Mouse (Mus musculus) cerebellum, adult 11-12 months (tissue): ENCODE data around the gene Lrrc28.

Experiments used
- DNase-seq: peaks from one replicate; pipeline ENCODE4 v3.0.0; 2022

Lrrc28 gene

GRCm38 (mm10) chr7:67644833-67645680 is at the start of gene Lrrc28:
Gene Lrrc28 (minus strand): TSS chr7:67645268.
- peak; percentile 99 for DNase-seq

DNA sequence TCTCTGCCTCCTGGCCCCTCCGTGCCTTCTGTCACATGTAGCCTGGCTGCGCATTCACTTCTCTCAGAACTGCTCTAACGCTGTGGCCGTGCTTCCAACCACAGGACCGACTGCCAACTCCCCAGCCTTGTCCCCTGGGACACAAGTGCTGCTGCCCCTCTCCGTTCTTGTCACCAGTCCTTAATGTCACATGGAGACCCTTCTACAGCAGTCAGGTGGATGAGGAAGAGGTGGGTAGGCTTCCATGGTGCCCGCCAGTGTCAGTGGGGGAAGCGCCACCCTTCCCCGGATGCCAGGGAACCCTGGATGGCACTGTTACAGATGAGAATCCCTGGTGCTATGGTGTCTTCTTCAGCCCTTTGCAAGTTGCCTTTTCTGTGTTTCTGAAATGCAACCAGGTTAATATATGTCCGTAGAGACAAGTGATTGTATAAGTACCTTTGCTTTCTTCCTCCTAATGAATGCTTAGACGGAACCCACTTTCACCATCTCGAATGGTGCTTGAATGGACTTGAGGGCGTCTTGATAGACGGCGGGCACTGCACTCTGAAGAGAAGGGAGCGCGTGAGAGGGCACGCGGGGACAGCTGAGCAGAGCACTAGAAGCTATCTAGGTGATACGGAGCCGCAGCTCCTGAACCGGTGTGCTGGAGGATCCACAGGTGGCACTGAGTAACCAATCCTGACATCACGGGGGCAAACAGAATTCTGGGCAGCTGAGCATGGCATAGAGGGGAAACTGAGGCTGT is 47.9 kb upstream of the Lrrc28 start:
- no peak for DNase-seq

- no peak for DNase-seq
Measured at GRCm38 (mm10) chr7:67692141-67692540, 47.1 kb upstream of the Lrrc28 start.

GRCm38 (mm10) chr7:67691036-67691435 is 46.0 kb upstream of the Lrrc28 start:
- no peak for DNase-seq

DNA sequence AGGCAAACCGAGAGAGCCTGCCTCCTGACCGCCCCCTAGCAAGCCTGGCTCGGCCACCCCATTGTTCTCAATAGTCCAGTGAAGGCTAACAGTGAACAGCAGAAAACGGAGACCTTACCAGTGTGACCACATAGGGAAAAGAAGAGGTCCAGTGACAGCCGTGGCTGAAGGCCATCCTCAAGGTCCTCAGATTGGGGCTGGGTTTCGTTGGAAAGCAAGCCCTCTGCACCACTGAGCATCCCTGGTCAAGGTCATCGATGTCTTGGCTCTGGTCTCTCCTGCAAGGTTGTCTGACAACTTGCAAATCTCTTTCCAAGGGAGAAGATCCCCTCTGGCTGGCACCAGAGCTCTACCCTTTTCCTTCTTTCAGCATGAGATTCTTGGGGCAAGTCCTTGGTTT is 44.7 kb upstream of the Lrrc28 start:
- no peak for DNase-seq

DNA sequence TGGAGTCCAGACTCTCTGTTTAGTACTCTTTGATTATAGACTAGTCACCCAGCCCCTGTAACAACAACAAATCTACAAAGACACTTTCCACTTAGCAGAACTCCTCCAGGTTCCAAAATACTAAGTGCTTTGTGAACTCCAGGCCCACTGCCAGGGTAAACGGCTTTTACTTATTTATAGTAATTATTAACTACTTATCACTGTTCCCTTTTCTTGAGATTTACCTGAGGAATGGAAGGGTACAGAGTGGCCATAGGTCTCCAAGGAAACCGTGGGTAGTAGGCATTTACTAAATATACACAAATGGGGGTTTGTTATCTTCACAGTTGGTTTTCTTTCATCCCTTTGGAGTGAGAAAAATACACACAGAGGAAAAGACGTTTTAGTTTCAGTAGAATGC is 43.2 kb upstream of the Lrrc28 start:
- no peak for DNase-seq

GRCm38 (mm10) chr7:67686545-67686944 is 41.5 kb upstream of the Lrrc28 start:
- no peak for DNase-seq

DNA sequence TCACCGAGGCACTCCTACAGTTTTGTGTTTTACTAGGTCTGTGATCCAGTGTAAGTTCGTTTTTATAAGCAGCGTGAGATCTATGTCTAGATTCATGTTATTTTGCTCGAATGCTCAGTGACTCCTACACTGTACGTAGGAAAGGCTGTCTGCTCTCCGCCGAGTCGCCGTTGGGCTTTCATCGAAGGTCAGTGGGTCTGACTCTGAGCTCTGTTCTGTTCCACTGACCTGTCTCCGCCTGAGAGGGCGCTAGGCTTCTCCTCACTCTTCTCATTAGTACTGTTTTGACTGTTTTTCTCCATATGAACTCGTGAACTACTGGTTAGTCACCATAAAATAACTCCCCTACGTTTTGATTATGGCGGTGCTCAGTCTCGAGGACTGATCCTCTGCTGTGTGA is 37.9 kb upstream of the Lrrc28 start:
- no peak for DNase-seq

- no peak for DNase-seq
Measured at GRCm38 (mm10) chr7:67681078-67681477, 36.0 kb upstream of the Lrrc28 start.

DNA sequence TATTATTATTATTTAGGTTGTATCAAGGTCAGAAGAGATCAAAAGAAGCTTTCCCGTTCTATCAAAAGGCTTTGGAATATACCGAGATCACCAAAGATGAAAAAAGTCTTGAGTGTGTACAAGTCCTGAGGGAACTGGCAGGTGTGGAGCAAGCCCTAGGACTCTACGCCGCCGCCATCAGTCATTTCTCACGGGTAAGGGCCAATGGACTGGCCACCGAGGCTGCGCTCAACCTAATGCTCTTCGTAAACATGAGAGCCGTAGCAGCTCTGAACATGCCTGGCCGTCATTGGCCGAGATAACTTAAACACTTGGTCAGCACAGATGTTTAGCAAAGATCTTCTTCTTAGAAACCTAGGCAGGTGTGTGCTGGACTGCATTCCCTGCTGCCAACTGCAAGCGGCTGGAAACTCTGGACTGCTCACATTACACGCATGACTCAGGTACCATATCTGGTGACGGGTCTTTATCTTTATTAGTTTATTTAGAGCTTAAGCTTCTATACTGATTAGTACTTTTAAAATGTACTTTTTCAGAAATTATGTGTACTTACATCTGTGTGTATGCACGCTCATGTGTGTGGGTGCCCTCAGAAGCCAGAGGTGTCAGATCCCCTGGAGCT is 33.9 kb upstream of the Lrrc28 start:
- no peak for DNase-seq

DNA sequence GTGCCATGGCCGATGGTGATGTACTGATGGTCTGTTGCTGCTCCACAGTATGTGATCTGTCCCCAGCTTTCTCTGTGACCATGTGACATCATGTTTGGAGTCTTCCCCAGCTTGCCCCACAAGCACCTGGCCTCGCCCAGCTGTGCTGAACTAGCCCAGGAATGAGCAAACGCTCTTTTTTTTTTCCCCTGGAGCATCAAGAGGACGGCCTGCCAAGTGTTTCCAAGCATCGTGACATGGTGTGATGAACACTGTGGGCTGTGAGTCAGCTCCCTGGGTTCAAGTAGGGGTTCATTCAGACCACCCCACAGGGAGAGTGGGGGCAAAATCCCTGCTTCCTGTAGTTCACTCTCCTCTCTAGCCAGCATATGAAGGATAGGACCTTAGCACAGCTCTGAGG is 28.6 kb upstream of the Lrrc28 start:
- no peak for DNase-seq

- DNase-seq, result peak; percentile 72
Measured at GRCm38 (mm10) chr7:67672650-67673049, 27.6 kb upstream of the Lrrc28 start.

GRCm38 (mm10) chr7:67670965-67671364 is 25.9 kb upstream of the Lrrc28 start:
- DNase-seq, result no peak

DNA sequence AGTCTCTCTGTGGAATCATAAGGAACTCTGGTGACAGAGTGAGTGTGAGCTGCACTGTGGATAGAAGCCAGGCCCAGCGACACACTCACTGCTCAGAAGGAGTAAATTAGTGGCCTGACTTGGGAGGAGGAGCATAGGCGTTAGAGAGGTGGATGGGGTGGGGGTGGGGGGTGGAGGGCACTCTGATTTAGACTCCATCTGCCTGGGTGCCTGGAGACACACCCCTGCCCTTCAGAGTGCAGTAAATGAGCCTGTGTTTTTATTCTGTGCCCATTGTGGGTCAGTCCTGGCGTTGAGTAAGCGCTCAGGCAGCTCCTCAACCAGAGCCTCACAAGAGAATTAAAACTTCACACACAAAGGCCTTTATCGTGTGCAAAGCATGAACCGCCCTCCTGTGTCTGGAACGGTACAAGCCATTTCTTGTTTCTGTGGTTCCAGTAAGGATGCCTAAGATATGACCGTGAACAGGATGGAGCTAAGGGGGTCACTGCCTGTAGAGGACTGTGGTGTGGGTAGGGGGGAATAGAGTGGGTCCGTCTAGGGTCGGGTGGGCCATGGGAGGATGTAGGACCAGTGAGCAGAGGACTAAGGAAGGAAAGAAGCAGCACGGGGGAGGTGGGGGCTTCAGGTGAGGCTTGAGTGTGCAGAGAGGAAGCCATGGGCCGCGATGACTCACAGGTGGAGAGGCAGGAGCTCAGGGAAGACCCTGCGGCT is 19.1 kb upstream of the Lrrc28 start:
- no peak for DNase-seq

GRCm38 (mm10) chr7:67662424-67662823 is 17.4 kb upstream of the Lrrc28 start:
- DNase-seq, result no peak

- DNase-seq, result no peak
Measured at GRCm38 (mm10) chr7:67658110-67658509, 13.0 kb upstream of the Lrrc28 start.

GRCm38 (mm10) chr7:67655186-67655585 is 10.1 kb upstream of the Lrrc28 start:
- no peak for DNase-seq

DNA sequence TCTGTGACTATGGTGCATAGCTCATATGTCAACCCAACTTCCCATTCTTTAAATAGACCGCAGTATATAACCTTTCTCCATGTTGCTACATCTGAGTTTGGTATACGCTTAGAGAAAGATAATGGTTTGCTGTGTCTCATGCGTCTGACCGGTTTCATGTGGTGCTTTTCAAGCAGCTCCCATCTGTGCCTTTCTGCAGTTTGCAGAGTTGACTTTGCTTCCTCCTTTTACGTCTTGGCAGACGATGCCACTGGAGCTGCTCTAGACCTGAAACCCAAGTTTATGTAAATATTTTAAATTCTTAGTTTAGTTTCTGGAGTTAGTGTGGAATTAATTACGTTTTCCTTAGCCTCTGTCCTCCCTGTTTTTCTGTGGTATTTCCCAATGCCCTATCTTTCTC is 9.6 kb upstream of the Lrrc28 start:
- DNase-seq, result no peak

DNA sequence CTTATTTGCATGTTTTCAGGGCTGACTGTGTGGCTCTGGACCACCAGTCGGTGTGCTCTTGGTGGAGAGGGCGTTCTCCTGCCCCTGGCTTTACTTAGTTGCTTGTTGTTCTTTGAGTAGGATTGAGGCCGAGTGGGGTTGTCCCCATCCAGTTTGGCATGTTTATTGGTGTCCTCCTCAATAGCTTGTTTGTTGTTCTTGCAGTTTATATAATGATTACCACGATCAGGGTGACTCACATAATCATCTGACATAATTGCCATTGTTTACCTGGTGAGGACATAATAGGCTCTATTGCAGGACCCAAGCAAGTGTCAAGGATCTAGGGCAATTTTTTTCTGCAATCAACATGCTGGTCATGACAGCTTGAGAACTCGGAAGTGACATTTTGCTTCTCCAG is 7.1 kb upstream of the Lrrc28 start:
- DNase-seq, result no peak

GRCm38 (mm10) chr7:67648376-67648775 is 3.3 kb upstream of the Lrrc28 start:
- DNase-seq, result no peak

- no peak for DNase-seq
Measured at GRCm38 (mm10) chr7:67647277-67647676, 2.2 kb upstream of the Lrrc28 start, which contains the start of gene Ttc23. Gene Ttc23 (plus strand): TSS chr7:67647410.

DNA sequence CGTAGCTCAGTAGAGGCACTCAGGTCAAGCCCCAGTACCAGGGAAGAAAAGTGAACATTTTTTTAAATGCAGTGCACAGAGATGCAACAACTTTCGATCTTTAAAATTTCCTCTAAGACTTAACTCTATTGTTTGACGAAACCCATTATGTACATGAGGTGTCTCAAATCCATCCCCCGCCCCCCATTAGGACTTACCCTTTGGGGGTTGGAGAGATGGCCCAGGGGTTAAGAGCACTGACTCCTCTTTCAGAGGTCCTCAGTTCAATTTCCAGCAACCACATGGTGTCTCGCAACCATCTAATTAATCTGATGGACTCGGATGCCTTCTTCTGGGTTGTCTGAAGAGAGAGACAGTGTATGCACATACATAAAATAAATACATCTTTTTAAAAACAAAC is 1.1 kb upstream of the Lrrc28 start:
- DNase-seq, result peak; percentile 16

- DNase-seq, result no peak
Measured at GRCm38 (mm10) chr7:67645681-67646014, 580 bp upstream of the Lrrc28 start.
